Mouse (Mus musculus): Measurements from ENCODE around the gene Wdr44. TPM values are rescaled to one million over a fixed set of nuclear protein-coding genes. Genes with fewer than 3 reads are reported as not detected.
"Not testable (repeated sequence)": the region's sequence is repeated elsewhere in the genome, so short reads cannot be mapped to it uniquely, and the experiment has no call there.

The Wdr44 gene
- polyA plus RNA-seq, 1 experiment from 2014 or later: 9.6 TPM

DNA sequence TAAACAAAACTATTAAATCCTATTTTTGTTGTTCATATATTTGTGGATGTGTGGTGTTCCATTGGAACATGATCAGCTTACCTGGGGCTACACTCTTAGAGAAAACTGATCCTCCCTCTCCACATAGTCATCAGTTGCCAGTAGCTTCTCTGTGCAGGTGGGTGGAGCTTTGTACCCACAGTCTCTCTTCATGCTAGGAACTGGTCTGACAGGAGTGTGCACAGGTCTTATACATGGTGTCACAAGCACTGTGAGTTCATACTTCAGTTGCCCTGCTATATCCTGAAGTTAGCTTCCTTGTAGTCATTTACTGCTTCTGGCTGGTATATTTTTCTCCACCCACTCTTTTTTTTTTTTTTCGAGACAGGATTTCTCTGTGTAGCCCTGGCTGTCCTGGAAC, 61.8 kb downstream of the Wdr44 start:
- H3K9me3 ChIP-seq (ENCODE audit: control insufficient read depth, low read length): no peaks in the 10 kb centered on the region
- WGBS: 67% methylated on average over 1 of the region's 1 CpGs
- H3K4me1 ChIP-seq (ENCODE audit: control insufficient read depth in 2 of 2, insufficient read depth in 2 of 2, low read length in 2 of 2): no peaks in the 10 kb centered on the region
- no peak overlapping the region for H3K4me2 ChIP-seq (ENCODE audit: low read length)
- no peak for ATAC-seq (ENCODE audit: insufficient number of reproducible peaks, insufficient read depth, low FRiP score, low read depth)
- H3K9ac ChIP-seq (ENCODE audit: low read length): no peak overlapping the region
- no peak overlapping the region for H3K4me3 ChIP-seq (ENCODE audit: control insufficient read depth in 1 of 2, insufficient read depth in 1 of 2, low read depth in 1 of 2, low read length in 2 of 2)
- no peak overlapping the region for H3K27ac ChIP-seq (replicated peaks in 1 of 2; ENCODE audit: control insufficient read depth in 1 of 2, insufficient read depth in 1 of 2, low read depth in 2 of 2, low read length in 2 of 2)
- H3K36me3 ChIP-seq (ENCODE audit: control insufficient read depth, insufficient read depth, low read length): no peaks in the 10 kb centered on the region
- H3K27me3 ChIP-seq (ENCODE audit: control insufficient read depth, insufficient read depth, low read length): no peaks in the 10 kb centered on the region

DNA sequence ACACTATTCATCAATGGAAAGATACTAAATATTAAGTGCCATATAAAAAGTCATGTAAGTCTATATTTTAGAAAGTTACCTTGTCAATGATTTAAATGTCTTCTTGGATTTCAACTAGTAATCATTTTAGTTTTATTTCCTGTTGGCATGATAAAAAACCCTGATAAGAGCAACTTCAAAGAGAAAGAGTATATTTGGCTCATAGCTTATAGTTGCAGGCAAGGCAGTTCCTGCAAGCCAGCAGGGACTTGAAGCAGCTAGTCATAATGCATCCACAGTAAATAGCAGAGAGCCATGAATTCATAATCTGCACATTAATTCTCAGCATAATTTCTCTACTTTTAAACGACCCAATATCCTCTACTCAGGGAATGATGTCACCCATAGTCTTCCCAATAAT, 75.0 kb downstream of the Wdr44 start:
- no peaks in the 10 kb centered on the region for H3K9me3 ChIP-seq (ENCODE audit: control insufficient read depth, low read length)
- peaks cover 3% of the 10 kb centered on the region; the same call in 1 of the 2 replicates for H3K36me3 ChIP-seq (ENCODE audit: control insufficient read depth, insufficient read depth, low read length)
- 50% methylated on average over 1 of the region's 1 CpGs for WGBS
- H3K9ac ChIP-seq (ENCODE audit: low read length): no peak overlapping the region
- H3K4me3 ChIP-seq (ENCODE audit: control insufficient read depth in 1 of 2, insufficient read depth in 1 of 2, low read depth in 1 of 2, low read length in 2 of 2): no peak overlapping the region
- no peak overlapping the region for H3K4me2 ChIP-seq (ENCODE audit: low read length)
- H3K27ac ChIP-seq (replicated peaks in 1 of 2; ENCODE audit: control insufficient read depth in 1 of 2, insufficient read depth in 1 of 2, low read depth in 2 of 2, low read length in 2 of 2): no peak overlapping the region
- no peak for ATAC-seq (ENCODE audit: insufficient number of reproducible peaks, insufficient read depth, low FRiP score, low read depth)
- no peaks in the 10 kb centered on the region for H3K4me1 ChIP-seq (ENCODE audit: control insufficient read depth in 2 of 2, insufficient read depth in 2 of 2, low read length in 2 of 2)
- no peaks in the 10 kb centered on the region for H3K27me3 ChIP-seq (ENCODE audit: control insufficient read depth, insufficient read depth, low read length)

DNA sequence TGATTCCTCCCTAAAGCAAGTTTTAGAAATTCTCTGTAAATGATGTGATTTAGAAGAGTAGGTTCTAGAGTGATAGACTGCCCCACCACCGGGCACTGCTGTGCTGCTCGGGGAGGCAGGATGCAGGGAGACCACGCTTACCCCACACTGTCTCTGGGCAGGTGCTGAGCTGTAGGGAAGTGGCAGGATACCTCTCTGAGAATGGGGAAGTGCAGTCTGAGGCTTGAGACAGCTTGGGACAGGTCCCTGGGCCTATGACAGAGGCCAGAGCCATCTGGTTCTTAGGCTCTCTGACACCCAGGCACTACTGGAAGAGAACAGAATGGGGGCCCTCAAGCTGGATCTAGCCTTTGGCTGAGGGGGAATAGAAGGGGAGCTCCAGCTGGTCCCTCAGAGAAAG, 114.3 kb downstream of the Wdr44 start:
- 77% methylated on average over 3 of the region's 3 CpGs for WGBS
- no peak for ATAC-seq (ENCODE audit: insufficient number of reproducible peaks, insufficient read depth, low FRiP score, low read depth)
- no peaks in the 10 kb centered on the region for H3K27me3 ChIP-seq (ENCODE audit: control insufficient read depth, insufficient read depth, low read length)
- H3K27ac ChIP-seq (replicated peaks in 1 of 2; ENCODE audit: control insufficient read depth in 1 of 2, insufficient read depth in 1 of 2, low read depth in 2 of 2, low read length in 2 of 2): no peak overlapping the region
- H3K4me2 ChIP-seq (ENCODE audit: low read length): no peak overlapping the region
- H3K4me1 ChIP-seq (ENCODE audit: control insufficient read depth in 2 of 2, insufficient read depth in 2 of 2, low read length in 2 of 2): no peaks in the 10 kb centered on the region
- no peaks in the 10 kb centered on the region for H3K9me3 ChIP-seq (ENCODE audit: control insufficient read depth, low read length)
- H3K36me3 ChIP-seq (ENCODE audit: control insufficient read depth, insufficient read depth, low read length): no peaks in the 10 kb centered on the region
- no peak overlapping the region for H3K4me3 ChIP-seq (ENCODE audit: control insufficient read depth in 1 of 2, insufficient read depth in 1 of 2, low read depth in 1 of 2, low read length in 2 of 2)
- H3K9ac ChIP-seq (ENCODE audit: low read length): no peak overlapping the region

DNA sequence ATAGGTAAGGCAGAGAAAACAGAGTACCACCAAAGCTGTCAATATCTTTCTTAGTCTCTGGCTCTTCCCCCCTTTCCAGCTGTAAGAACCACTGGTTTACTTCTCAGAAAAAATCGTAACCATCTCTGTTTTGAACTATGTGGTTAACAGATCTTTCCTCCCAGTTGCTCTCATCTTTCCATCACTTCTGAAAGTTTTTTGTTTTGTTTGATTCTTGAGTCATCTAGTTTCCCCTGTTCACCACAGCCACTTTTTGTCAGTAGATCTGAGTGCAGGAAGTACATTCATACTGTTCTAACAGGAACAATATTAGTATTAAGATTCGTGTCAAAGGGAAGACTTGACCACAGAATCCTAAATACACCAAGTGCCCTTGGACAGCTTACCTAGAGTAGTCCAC, 117.5 kb downstream of the Wdr44 start:
- H3K27me3 ChIP-seq (ENCODE audit: control insufficient read depth, insufficient read depth, low read length): no peaks in the 10 kb centered on the region
- H3K36me3 ChIP-seq (ENCODE audit: control insufficient read depth, insufficient read depth, low read length): no peaks in the 10 kb centered on the region
- no peak overlapping the region for H3K9ac ChIP-seq (ENCODE audit: low read length)
- no peak overlapping the region for H3K27ac ChIP-seq (replicated peaks in 1 of 2; ENCODE audit: control insufficient read depth in 1 of 2, insufficient read depth in 1 of 2, low read depth in 2 of 2, low read length in 2 of 2)
- no peak overlapping the region for H3K4me3 ChIP-seq (ENCODE audit: control insufficient read depth in 1 of 2, insufficient read depth in 1 of 2, low read depth in 1 of 2, low read length in 2 of 2)
- H3K9me3 ChIP-seq (ENCODE audit: control insufficient read depth, low read length): no peaks in the 10 kb centered on the region
- no peaks in the 10 kb centered on the region for H3K4me1 ChIP-seq (ENCODE audit: control insufficient read depth in 2 of 2, insufficient read depth in 2 of 2, low read length in 2 of 2)
- ATAC-seq (ENCODE audit: insufficient number of reproducible peaks, insufficient read depth, low FRiP score, low read depth): no peak
- WGBS: 74% methylated on average over 2 of the region's 2 CpGs
- H3K4me2 ChIP-seq (ENCODE audit: low read length): no peak overlapping the region

DNA sequence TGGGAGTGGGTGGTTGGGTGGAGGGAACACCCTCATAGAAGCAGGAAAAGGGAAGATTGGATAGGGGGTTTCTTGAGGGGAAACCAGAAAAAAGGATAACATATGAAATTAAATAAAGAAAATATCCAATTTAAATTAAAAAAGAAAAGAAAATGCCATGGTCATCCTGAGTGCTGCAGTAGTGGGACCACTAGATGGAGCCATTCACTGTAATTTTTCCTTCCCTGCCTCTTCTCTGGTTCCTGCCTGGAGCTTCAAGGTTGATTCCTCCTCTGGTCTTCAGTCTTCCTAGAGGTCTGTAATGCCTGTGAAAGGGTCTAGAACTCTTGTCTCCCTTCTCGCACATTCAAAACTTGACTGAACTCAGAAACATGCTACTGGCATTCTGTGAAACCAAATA, 120.4 kb downstream of the Wdr44 start:
- H3K4me3 ChIP-seq (ENCODE audit: control insufficient read depth in 1 of 2, insufficient read depth in 1 of 2, low read depth in 1 of 2, low read length in 2 of 2); H3K9me3 ChIP-seq (ENCODE audit: control insufficient read depth, low read length); H3K27ac ChIP-seq (replicated peaks in 1 of 2; ENCODE audit: control insufficient read depth in 1 of 2, insufficient read depth in 1 of 2, low read depth in 2 of 2, low read length in 2 of 2); H3K4me1 ChIP-seq (ENCODE audit: control insufficient read depth in 2 of 2, insufficient read depth in 2 of 2, low read length in 2 of 2); H3K27me3 ChIP-seq (ENCODE audit: control insufficient read depth, insufficient read depth, low read length); H3K9ac ChIP-seq (ENCODE audit: low read length); ATAC-seq (ENCODE audit: insufficient number of reproducible peaks, insufficient read depth, low FRiP score, low read depth); H3K36me3 ChIP-seq (ENCODE audit: control insufficient read depth, insufficient read depth, low read length); H3K4me2 ChIP-seq (ENCODE audit: low read length): not testable (repeated sequence)
- WGBS: 62% methylated on average over 1 of the region's 1 CpGs

DNA sequence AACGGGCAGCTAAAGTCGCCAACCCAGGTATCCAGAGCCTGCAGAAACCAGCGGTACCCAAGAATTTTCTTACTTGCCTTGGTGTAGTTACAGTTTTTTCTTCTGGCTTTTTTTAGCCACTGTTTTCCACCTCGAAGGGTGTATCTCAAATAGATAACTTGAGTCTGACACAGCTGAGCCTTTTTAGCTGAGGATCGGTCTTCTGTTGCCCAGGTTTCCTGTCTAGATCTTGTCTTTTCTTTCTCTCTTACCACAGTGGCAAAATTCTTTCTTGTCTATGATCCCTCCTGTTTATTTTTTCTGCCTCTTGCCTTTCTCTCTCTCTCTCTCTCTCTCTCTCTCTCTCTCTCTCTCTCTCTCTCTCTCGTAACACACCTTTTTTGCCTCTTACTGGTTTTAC, 130.0 kb downstream of the Wdr44 start:
- not testable (repeated sequence) for H3K9me3 ChIP-seq (ENCODE audit: control insufficient read depth, low read length); ATAC-seq (ENCODE audit: insufficient number of reproducible peaks, insufficient read depth, low FRiP score, low read depth)
- 71% methylated on average over 6 of the region's 6 CpGs for WGBS

DNA sequence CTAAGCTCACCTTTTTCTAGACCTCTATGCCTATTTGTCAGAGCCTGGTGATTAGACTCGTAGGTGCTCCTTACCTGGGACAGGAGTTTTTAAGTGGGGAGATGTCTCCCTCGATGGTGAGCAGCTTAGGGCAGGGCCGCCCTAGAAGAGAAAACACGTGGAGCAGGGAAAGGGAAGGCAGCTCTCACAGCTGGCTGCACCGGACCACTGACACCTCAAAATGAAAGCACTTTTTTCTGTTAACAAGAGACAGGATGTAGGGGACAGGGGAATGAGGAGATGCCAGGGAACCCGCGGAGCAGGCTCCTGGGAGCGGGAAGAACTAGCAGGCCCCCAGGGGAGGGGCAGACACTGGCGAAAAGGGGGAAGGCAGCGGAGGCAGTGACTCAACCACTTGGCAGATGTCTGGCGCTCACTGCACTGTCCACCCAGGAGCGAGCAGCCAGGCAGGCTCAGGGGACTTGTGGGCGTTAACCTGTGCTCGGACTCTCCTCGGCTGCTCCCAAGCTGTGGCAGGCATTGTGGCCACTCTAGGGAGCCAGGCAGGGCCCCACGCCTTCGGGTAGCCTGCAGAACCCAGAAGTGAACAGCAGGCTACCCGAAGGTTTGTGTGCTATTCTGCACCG, 130.7 kb downstream of the Wdr44 start:
- WGBS: 54% methylated on average over 19 of the region's 19 CpGs
- Histone ChIP-seq H3K4me3 (ENCODE audit: control insufficient read depth in 1 of 2, insufficient read depth in 1 of 2, low read depth in 1 of 2, low read length in 2 of 2) (peak overlapping the region; percentile 7 to 27; a peak in 3 of 4 replicates), H3K36me3 (ENCODE audit: control insufficient read depth, insufficient read depth, low read length) (no peaks in the 10 kb centered on the region), H3K27me3 (ENCODE audit: control insufficient read depth, insufficient read depth, low read length) (no peaks in the 10 kb centered on the region), H3K9ac (ENCODE audit: low read length) (no peak overlapping the region), H3K4me1 (ENCODE audit: control insufficient read depth in 2 of 2, insufficient read depth in 2 of 2, low read length in 2 of 2) (no peaks in the 10 kb centered on the region), H3K4me2 (ENCODE audit: low read length) (peak overlapping the region; percentile 48), H3K9me3 (ENCODE audit: control insufficient read depth, low read length) (no peaks in the 10 kb centered on the region), H3K27ac (replicated peaks in 1 of 2; ENCODE audit: control insufficient read depth in 1 of 2, insufficient read depth in 1 of 2, low read depth in 2 of 2, low read length in 2 of 2) (no peak overlapping the region)
- ATAC-seq (ENCODE audit: insufficient number of reproducible peaks, insufficient read depth, low FRiP score, low read depth): no peak

More for the DNA sequence above, 130.0 kb downstream of the Wdr44 start:
- H3K27ac ChIP-seq (replicated peaks in 1 of 2; ENCODE audit: control insufficient read depth in 1 of 2, insufficient read depth in 1 of 2, low read depth in 2 of 2, low read length in 2 of 2); H3K4me3 ChIP-seq (ENCODE audit: control insufficient read depth in 1 of 2, insufficient read depth in 1 of 2, low read depth in 1 of 2, low read length in 2 of 2); H3K36me3 ChIP-seq (ENCODE audit: control insufficient read depth, insufficient read depth, low read length); H3K27me3 ChIP-seq (ENCODE audit: control insufficient read depth, insufficient read depth, low read length); H3K4me1 ChIP-seq (ENCODE audit: control insufficient read depth in 2 of 2, insufficient read depth in 2 of 2, low read length in 2 of 2); H3K4me2 ChIP-seq (ENCODE audit: low read length); H3K9ac ChIP-seq (ENCODE audit: low read length): not testable (repeated sequence)

DNA sequence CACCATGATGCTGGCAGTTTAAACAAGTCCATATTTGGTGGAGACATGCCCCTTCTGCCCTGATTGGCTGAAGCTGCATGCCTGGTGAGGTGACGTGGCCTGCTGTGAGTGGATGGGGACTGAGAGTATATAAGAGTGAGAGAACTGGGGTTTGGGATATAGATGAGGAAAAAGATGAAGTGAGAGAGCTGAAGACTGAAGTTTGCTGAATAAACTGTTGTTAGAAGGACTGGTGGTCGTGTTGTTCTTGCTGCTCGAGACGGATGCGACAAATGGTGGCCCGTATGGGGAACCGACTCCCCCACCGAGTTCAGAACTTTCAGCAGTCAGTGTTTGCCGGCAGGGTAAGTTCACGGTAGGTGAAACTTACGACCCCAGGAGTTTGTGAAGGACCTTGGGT, 140.9 kb downstream of the Wdr44 start:
- not testable (repeated sequence) for H3K9ac ChIP-seq (ENCODE audit: low read length); H3K4me1 ChIP-seq (ENCODE audit: control insufficient read depth in 2 of 2, insufficient read depth in 2 of 2, low read length in 2 of 2); H3K36me3 ChIP-seq (ENCODE audit: control insufficient read depth, insufficient read depth, low read length); ATAC-seq (ENCODE audit: insufficient number of reproducible peaks, insufficient read depth, low FRiP score, low read depth); H3K27me3 ChIP-seq (ENCODE audit: control insufficient read depth, insufficient read depth, low read length); H3K4me2 ChIP-seq (ENCODE audit: low read length); H3K9me3 ChIP-seq (ENCODE audit: control insufficient read depth, low read length); H3K27ac ChIP-seq (replicated peaks in 1 of 2; ENCODE audit: control insufficient read depth in 1 of 2, insufficient read depth in 1 of 2, low read depth in 2 of 2, low read length in 2 of 2); H3K4me3 ChIP-seq (ENCODE audit: control insufficient read depth in 1 of 2, insufficient read depth in 1 of 2, low read depth in 1 of 2, low read length in 2 of 2)
- WGBS: 88% methylated on average over 11 of the region's 11 CpGs

Data from heart, embryonic 14.5 days (tissue).